Mouse (Mus musculus): ENCODE results near the gene Armcx6.

DNA sequence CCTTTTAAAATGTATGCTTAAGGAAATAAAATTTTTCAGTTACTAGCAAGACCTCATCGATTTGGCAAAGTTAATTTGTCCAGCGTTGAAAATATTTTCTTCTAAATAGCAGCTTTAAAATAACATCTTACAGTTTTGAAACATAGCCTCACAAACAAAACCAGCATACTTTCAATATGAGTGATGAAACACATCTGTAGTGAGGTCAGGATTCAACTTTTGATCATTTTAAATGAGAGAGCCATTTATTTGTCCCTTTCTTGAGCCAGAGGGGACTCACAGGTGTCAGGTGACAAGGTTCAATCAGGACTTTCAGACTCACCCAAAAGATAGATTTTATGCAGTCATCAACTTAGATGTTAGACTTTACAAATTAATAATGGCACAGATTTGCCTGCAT lies 693 bp upstream of the Armcx6 start:
- TF ChIP-seq CTCF (IDR thresholded peaks at IDR 0.05) (no peak), EP300 (IDR thresholded peaks at IDR 0.05) (no peak)

Measured in lung, postnatal 0 days (tissue).